Mouse (Mus musculus): ENCODE results near the gene Timmdc1.

The Timmdc1 gene

DNA sequence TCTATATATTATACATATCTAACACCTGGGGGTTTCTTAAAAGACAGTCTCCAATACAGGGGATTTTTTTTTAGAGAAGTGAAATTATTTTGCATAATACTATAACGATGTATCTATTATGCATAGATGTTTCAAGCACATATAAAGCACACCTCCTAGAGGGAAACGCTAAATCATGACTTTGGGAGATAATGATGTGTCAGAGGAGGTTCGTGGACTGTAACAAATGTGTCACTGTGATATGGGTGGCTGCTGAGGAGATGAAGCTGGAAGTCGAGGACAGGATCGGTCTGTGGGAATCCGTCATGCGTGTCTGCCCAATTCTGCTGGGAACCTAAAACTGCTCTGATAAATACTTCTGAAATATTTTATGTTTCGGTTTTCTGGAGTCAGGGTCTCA lies 60.7 kb downstream of the Timmdc1 start:
- DNase-seq = no peak

GRCm38 (mm10) chr16:38459990-38460389 lies 62.5 kb downstream of the Timmdc1 start:
- DNase-seq = no peak

DNA sequence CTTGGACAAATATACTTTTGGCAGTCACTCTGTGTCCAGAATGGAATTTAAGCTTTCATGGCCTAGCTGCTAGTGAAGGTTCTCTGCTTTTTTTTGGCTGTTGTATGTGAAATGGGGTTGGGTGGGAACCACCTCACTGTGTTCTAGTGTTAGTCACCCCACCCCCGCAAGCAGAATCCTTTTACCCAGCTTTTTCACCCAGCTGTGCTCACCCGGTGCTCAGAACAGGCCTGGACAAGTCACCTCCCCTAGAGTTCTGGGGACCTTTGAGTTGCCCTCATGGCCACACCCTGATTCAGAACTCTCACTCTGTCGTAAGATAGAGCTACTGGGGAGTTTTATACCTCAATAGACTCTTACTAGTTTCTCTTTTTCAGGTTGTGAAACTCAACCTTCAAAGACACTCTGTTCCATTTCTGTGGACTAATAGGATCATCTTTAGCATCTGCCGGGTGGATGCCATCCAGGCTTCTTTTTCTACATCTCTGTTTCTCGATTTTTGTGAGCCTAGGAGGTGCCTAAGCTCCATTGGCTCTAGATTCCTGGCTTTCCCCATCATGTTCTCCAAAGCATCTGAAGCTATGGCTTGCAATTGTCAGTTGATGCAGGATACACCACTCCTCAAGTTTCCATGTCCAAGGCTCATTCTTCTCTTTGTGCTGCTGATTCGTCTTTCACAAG lies 63.7 kb downstream of the Timmdc1 start:
- DNase-seq = no peak

DNA sequence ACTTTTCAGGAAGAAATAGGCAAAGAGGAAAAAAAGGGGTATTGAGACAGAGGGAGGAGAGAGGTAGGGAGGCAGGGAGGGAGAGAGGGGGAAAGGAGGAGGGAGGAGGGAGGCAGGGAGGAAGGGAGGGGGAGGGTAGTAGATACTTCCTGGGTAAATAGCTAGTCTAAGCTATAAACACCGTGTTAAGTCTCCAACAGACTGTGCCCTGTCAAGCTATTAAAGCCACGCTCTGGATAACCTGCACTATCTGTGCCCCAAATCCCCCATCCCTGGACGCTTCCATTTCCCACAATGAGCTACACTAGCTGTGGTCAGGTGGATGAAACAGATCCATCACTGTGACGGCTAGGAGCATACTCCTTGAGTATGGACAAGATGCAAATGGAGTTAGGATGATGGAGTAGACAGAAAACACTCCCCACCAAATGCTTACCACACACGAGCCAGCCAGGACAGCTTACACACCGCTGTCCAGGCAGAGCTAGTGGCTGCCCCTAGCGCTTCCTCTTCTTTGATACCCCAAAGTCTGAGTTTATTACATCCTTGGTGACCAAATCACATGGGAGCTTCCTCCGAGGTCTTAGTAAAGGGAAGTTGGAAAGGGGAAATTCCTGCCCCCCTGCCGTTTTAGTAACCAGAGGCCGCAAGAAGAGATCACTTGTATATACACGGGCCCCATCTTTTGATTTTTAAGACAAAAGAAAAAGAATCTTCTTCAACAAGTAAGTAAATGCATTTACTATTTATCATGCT lies 65.5 kb downstream of the Timmdc1 start:
- no peak for DNase-seq

DNA sequence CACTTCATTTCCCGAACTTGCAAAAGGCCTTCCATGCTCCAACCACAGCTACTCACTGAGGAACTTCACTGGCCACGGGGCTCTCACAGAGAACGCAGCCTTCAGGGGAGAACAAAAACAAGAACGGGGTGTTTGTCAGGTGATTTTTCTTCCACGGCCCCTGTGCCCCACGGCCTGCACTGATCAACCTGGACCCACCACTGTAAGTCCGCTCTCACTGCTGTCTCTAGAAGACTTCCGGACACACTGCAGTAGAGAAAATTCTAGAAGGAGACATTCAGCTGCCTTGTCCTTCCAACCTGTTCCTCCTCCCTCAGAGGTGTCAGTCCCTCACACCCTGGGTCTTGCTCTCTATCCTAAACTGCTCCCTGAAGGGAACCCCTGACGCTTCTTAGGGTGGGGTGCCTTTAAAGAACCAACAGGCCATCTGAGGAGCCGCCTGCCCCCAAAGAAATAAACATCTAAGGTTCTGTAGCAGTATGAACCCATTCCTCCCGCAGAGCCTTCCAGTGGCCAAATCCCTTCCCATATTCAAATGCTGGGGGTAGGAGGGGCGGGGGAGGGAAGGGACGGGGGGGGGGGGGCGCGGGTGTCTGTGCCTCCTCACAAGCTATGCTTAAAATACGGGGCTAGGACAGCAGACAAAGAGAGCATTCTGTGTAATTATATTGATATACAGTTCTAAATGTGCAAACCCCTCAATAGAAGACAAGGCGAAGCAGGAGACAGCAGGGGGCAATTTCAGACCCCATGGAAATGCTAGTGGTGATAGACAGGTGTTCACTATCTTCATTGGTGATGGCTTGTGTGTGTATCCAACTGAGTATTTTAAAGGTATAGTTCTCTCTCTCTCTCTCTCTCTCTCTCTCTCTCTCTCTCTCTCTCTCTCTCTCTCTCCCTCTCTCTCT lies 66.7 kb downstream of the Timmdc1 start, which contains the start of gene Cd80:
TSS of gene Cd80 (plus strand) at position 51 of the 908 bp plus-strand sequence.
- DNase-seq = no peak

DNA sequence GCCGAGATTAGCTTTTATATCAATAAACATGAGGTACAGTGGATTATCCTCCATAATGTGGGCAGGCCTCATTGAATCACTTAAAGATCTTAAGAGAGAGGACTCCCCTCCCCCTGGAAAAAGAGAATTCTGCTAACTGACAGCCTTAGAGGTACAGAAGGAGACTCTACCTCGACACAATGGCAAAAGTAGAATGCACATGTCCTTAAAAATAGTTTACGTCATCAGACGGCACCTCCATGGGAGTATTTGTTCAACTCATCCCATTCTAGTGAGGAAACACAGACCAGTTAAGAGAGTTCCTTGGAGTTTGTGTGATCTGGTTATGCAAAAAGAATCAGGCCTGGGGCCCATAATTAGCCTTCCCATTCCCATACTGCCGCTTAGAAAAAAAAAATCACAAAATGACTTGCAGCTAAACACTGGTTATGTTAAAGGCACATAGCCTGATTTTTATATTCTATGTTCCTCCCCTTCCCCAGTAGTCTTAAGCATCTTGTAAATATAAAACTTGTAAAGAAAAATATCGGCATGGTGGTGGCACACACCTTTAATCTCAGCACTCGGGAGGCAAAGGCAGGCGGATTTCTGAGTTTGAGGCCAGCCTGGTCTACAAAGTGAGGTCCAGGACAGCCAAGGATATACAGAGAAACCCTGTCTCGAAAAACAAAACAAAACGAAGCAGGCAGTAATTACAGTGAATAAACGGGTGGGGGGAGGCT lies 67.8 kb downstream of the Timmdc1 start:
- DNase-seq = no peak

DNA sequence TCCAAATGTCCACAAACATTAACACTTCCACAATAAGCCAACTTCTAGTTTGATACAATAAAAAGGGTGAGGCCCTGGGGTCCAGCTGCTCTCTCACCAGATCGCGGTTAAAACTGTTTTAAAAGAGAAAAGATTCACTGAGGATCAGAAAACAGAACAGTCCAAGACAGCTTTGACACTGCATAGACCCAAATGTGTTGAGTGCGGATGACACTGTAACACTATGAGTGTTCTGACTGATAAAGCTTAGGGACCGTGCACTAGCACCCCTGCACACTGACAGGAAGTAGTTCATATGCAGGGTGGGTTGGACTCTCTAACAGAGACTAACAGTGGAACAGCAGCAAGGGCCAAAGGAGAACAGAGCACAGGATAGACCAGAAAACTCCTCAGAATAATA lies 68.5 kb downstream of the Timmdc1 start:
- no peak for DNase-seq

DNA sequence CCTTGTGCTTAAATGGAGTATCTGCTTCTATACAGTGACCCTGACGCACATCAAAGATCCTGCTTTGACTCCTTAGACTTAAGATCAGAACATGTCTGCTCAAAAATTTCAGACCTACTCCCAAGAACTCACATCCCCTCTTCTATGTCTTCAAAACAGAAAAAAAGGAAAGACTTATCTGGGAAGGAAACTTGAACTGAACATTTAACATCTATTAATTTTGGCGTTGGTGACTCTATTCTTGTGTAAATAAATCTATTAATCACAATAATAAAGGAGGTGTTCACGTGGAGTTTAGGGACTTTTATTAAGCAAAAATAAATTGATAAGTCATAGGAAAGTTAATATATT lies 69.3 kb downstream of the Timmdc1 start:
- DNase-seq = no peak

GRCm38 (mm10) chr16:38452442-38453202 lies 69.8 kb downstream of the Timmdc1 start, which contains the start of gene Adprh:
Gene Adprh (minus strand): TSS chr16:38452703.
- DNase-seq = peak; percentile 83

DNA sequence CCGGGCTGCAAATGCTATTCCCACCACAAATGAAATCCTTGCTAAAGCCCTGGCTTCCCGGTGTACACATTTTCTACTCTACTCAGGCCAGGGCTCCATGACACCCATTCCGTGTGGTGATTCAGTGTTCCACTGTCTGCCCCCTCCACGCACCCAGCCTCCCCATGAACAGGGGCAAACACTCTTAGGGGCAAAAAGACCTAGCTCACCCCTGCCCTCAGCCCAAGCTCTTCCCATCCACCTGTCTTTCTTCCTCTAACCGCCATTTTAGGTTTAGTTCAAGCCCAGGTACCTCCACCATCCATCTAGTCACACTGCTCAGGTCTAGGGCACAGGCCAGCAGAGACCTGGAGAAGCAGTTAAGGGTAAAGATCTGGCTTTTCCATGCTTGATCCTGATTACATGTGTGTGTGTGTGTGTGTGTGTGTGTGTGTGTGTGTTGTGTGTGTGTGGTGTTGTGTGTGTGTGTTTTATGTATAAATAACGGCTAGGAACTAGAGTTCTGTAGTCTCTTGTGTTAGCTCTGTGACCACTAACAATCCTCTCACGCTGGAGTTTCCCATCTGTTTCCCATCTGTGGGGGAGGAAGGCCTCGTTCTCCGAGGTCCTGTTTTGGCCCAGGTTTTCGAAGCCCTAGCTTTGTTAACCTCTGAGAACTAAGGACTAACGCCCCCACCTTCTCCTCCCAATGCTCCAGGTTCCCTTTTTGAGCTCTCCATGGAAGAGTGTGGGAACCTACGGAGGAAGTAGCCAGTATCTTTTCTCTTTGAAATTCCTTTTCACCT lies 70.8 kb downstream of the Timmdc1 start:
- DNase-seq = no peak

DNA sequence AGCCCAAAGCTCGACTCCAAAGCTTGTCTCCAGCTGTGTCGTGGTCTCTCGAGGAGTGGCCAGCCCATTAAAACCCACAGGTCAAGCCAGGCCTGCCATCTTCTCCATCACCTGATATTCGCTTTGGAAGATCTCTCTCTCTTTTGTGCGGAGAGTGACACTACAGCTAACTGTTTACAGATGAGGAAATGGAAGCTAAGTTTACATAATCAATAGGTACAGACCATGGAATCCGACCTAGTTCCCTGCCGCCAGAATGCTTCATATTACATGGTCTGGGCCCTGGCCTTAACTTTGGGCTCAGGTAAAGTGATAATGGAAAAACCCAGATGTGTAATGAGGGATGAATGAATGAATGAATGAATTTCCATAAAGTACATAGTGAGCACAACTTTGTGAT lies 71.8 kb downstream of the Timmdc1 start:
- no peak for DNase-seq

DNA sequence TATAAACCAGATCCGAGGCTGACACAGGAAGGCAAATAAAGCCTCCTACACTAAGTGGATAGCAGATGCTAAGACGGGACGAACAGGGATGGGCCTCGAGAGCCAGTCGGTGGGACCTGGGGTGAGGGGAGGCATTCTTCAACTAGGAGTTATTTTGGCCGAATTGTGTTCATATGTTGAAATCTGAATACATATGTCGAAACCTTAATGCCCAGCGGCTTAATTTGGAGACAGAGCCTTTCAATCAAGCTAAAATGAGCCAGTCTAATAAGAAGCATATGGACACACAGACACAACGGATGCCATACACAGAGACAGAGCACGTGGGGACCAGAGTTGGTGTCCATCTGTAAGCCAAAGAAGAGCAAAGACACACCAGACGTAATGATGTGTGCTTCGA lies 74.0 kb downstream of the Timmdc1 start:
- no peak for DNase-seq
